Mouse (Mus musculus) cerebellum, adult 2 months (tissue): ENCODE data around the gene Dcbld1. TPM values are rescaled to one million over a fixed set of nuclear protein-coding genes. Genes with fewer than 3 reads are reported as not detected.
"Not testable (repeated sequence)": the region's sequence is repeated elsewhere in the genome, so short reads cannot be mapped to it uniquely, and the experiment has no call there.

Experiments
- DNase-seq, 2 experiments: peaks; one replicate each; pipeline ENCODE4 v3.0.0; 2021
- H3K27ac ChIP-seq: fragments of 200-500 bp; 2 replicates; pipeline ENCODE4 v1.5.1; 2012; ENCODE audit warnings: low read length, control low read depth, inconsistent platforms; ENCODE audit not compliant: insufficient read depth
- H3K27me3 ChIP-seq: fragments of 200-500 bp; 2 replicates; pipeline ENCODE4 v1.6.1; 2012; ENCODE audit warnings: inconsistent platforms, mild to moderate bottlenecking, low read length, moderate library complexity; ENCODE audit not compliant: control insufficient read depth, insufficient read depth
- H3K4me1 ChIP-seq: fragments of 200-500 bp; 2 replicates; pipeline ENCODE4 v1.6.1; 2011; ENCODE audit warnings: low read length; ENCODE audit not compliant: control insufficient read depth, insufficient read depth
- H3K4me3 ChIP-seq: fragments of 200-500 bp; replicated peaks from 2 replicates; pipeline ENCODE3; 2011; ENCODE audit warnings: mild to moderate bottlenecking, low read depth, low read length, control low read depth; ENCODE audit not compliant: insufficient read depth
- CTCF ChIP-seq: fragments of 200-500 bp; IDR thresholded peaks from 2 replicates; pipeline ENCODE4 v1.5.1; 2011; ENCODE audit warnings: low read depth, mild to moderate bottlenecking, control low read depth, low read length, moderate library complexity, borderline replicate concordance; ENCODE audit not compliant: insufficient read depth
- POLR2A ChIP-seq: fragments of 200-500 bp; IDR thresholded peaks from 2 replicates; pipeline ENCODE4 v1.6.1; 2011; ENCODE audit warnings: low read length, control low read depth, borderline replicate concordance; ENCODE audit not compliant: insufficient read depth
- WGBS: fragments of 180-500 bp; shearing (Covaris S2); methylation state at CpG from one replicate; pipeline ENCODE4 v1.1.7; 2018; 5-methylcytosine and 5-hydroxymethylcytosine counted together
- polyA plus RNA-seq: library from polyadenylated mRNA; depleted of rRNA; stranded (reverse); fragments of >200 nt; gene quantifications from 2 replicates; pipeline ENCODE4 v1.2.3, GENCODE M21; 2012

Dcbld1 gene
- polyA plus RNA-seq, 1 experiment, result 9.2 TPM

- no peak overlapping the region for H3K4me3 ChIP-seq
- H3K27me3 ChIP-seq, result no peaks in the 10 kb centered on the region
- 95% methylated on average over 5 of the region's 5 CpGs for WGBS
- DNase-seq, result no peak
- peaks cover 3% of the 10 kb centered on the region for H3K4me1 ChIP-seq
- TF ChIP-seq POLR2A, result no peak
- H3K27ac ChIP-seq, result no peak overlapping the region
Observed at GRCm38 (mm10) chr10:52271385-52271784, 38.0 kb downstream of the Dcbld1 start.

- H3K27ac ChIP-seq, result no peak overlapping the region
- H3K4me3 ChIP-seq, result no peak overlapping the region
- no peak for TF ChIP-seq POLR2A
- TF ChIP-seq CTCF, result no peak
- DNase-seq, result no peak
- H3K27me3 ChIP-seq, result no peaks in the 10 kb centered on the region
- WGBS, result 95% methylated on average over 2 of the region's 2 CpGs
- peaks cover 3% of the 10 kb centered on the region for H3K4me1 ChIP-seq
Observed at GRCm38 (mm10) chr10:52273012-52273411, 39.6 kb downstream of the Dcbld1 start.

- DNase-seq, result peak; percentile 19 to 28
- Histone ChIP-seq H3K4me1 (peaks cover 3% of the 10 kb centered on the region), H3K4me3 (no peak overlapping the region), H3K27me3 (no peaks in the 10 kb centered on the region), H3K27ac (no peak overlapping the region)
- WGBS, result 50% methylated on average over 8 of the region's 8 CpGs
- no peak for TF ChIP-seq CTCF
- no peak for TF ChIP-seq POLR2A
Observed at GRCm38 (mm10) chr10:52274001-52274909, 40.8 kb downstream of the Dcbld1 start.

- 57% methylated on average over 15 of the region's 15 CpGs for WGBS
- H3K27me3 ChIP-seq, result no peaks in the 10 kb centered on the region
- no peak overlapping the region for H3K4me3 ChIP-seq
- TF ChIP-seq CTCF (no peak), POLR2A (no peak)
- no peak overlapping the region for H3K27ac ChIP-seq
- peaks cover 3% of the 10 kb centered on the region for H3K4me1 ChIP-seq
- peak; percentile 11 to 13 for DNase-seq
Observed at GRCm38 (mm10) chr10:52274910-52275604, 41.6 kb downstream of the Dcbld1 start.

DNA sequence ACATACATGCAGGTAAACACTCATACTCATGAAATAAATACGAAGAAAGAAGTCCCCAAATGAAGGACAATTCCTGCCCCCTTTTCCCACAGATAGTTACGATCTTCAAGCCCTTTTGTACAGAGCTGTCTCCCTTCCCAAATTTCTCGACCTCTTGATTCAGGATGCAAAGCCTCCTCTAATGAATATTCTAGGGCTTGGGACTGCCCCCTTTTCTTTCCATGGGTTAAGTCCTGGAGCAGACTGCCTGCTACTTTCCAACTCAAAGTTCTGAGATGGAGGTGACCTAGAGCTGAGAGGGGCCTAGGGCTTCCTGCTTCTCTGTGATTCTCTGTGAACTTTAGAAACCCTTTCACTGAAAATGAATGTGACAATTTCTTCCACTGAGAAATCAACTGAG is 43.2 kb downstream of the Dcbld1 start:
- Histone ChIP-seq H3K27ac (no peak overlapping the region), H3K4me3 (no peak overlapping the region), H3K27me3 (no peaks in the 10 kb centered on the region), H3K4me1 (peaks cover 3% of the 10 kb centered on the region)
- TF ChIP-seq POLR2A (no peak), CTCF (no peak)
- 88% methylated on average over 3 of the region's 3 CpGs for WGBS
- DNase-seq, result no peak

- H3K27ac ChIP-seq, H3K4me1 ChIP-seq, H3K27me3 ChIP-seq, H3K4me3 ChIP-seq, DNase-seq: not testable (repeated sequence)
- whole genome bisulfite sequencing, result 92% methylated on average over 8 of the region's 8 CpGs
Observed at GRCm38 (mm10) chr10:52277564-52277963, 44.1 kb downstream of the Dcbld1 start.

GRCm38 (mm10) chr10:52278011-52278434 is 44.6 kb downstream of the Dcbld1 start:
- Histone ChIP-seq H3K27me3 (no peaks in the 10 kb centered on the region), H3K27ac (no peak overlapping the region), H3K4me3 (no peak overlapping the region), H3K4me1 (peaks cover 3% of the 10 kb centered on the region)
- no peak for TF ChIP-seq CTCF
- TF ChIP-seq POLR2A, result no peak
- peak in 1 of 2 experiments; percentile 17 for DNase-seq
- 81% methylated on average over 9 of the region's 9 CpGs for WGBS

DNA sequence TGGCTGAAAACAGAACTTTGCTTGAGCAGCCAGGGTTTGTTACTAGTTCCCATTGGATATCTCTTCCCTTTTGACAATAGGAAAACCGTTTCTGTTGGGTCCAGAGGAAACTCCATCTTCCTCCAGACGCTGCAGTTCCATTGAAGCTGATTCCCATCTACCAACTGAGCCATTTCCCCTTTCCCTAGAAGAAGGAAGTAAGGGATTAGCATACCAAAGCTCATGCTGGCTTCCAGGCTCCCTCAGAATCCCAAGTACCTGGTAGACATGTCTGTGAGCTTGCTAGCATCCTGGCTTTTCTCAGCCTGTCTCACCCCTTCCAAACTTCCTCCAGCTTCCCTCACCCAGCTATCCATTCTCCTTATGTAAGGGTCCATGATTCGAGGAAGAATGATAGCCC is 45.4 kb downstream of the Dcbld1 start:
- TF ChIP-seq CTCF, result no peak
- TF ChIP-seq POLR2A, result no peak
- Histone ChIP-seq H3K27me3 (no peaks in the 10 kb centered on the region), H3K4me3 (no peak overlapping the region), H3K27ac (no peak overlapping the region), H3K4me1 (peaks cover 3% of the 10 kb centered on the region)
- 77% methylated on average over 3 of the region's 3 CpGs for WGBS
- no peak for DNase-seq
